Mouse (Mus musculus) C3H10T1/2 (cell line): ENCODE measurements around the gene Pik3c2g. TPM values are rescaled to one million over a fixed set of nuclear protein-coding genes. Genes with fewer than 3 reads are reported as not detected.

Experiments
- polyA plus RNA-seq, 2 experiments: library from polyadenylated mRNA; unstranded; fragments of >200 nt; fragmentation: generic; extraction: Trizol; gene quantifications; one replicate each; pipeline ENCODE4 v1.2.1; 2012; ENCODE audit warnings: missing spikeins in 2 of 2

The Pik3c2g gene
- polyA plus RNA-seq, result under 1 TPM in 1 of 2 experiments, not detected in 1; 0.02 TPM

GRCm38 (mm10) chr6:139586892-139587291 lies at the start of gene Pik3c2g:
Gene Pik3c2g, plus strand, starts transcription at chr6:139587221.

Other genes with a start within 250 kb of the Pik3c2g start
- gene Rergl, start 85.2 kb upstream of the Pik3c2g start, polyA plus RNA-seq, result not detected